Mouse (Mus musculus): ENCODE measurements around the gene Hp. TPM values are rescaled to one million over a fixed set of nuclear protein-coding genes. Genes with fewer than 3 reads are reported as not detected.

Gene Hp
- polyA plus RNA-seq, 1 experiment, result 22.1 TPM

DNA sequence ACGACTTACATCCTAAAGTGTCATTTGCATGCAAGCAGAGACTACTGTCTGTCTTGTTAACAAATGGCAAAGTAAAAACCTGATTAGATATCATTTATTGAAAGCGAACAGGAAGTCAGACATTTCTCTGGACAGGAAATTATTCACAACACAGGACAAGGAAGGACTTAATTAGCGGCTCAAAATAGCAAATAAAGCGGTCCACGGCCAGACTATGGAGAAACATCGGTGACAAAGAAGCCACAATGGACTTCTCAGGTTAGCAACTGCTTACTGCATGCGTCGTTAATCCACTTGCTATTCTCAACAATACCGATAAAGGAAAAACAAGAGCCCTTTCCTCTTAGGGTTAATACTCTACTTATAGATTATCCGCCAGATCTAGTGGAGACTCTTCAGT, 14.2 kb downstream of the Hp start:
- Histone ChIP-seq H3K27ac (ENCODE audit: insufficient read depth, low read length) (peak overlapping the region; percentile 93; the same call in 1 of the 2 replicates), H3K4me1 (ENCODE audit: control insufficient read depth, insufficient read depth, insufficient read length) (no peaks in the 10 kb centered on the region; the same call in 1 of the 2 replicates), H3K4me3 (ENCODE audit: extremely low read depth, insufficient read depth, insufficient read length) (peak overlapping the region; percentile 91), H3K27me3 (ENCODE audit: control insufficient read depth, insufficient read depth, low read length) (no peaks in the 10 kb centered on the region), H3K36me3 (ENCODE audit: control insufficient read depth, insufficient read depth, low read length) (peaks cover 33% of the 10 kb centered on the region)
- TF ChIP-seq CTCF (IDR thresholded peaks at IDR 0.05; ENCODE audit: extremely low read depth, insufficient read depth, insufficient read length, insufficient replicate concordance) (no peak), POLR2A (IDR thresholded peaks at IDR 0.05; ENCODE audit: low read depth, low read length) (no peak)
- WGBS, result 4% methylated on average over 10 of the region's 10 CpGs
- DNase-seq (ENCODE audit: low read depth in 1 of 2, low spot score in 2 of 2), result no peak

DNA sequence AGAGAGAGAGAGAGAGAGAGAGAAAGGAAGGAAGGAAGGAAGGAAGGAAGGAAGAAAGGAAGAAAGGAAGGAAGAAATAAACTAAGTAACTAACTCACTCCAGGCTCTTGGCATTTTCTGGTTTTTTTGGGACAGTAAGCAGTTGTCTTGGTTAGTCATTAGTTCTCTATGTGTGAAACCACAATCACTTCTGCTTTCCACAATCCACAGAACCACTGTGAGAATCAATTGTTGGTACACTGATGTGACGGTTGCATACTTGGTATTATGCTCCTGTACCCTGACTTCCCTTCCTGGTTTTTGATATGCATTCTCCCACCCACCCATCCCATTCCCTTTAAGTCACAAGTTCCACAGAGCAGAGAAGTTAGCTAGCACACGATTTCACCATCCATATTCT, 15.1 kb downstream of the Hp start:
- no peaks in the 10 kb centered on the region; the same call in 1 of the 2 replicates for H3K4me1 ChIP-seq (ENCODE audit: control insufficient read depth, insufficient read depth, insufficient read length)
- peaks cover 35% of the 10 kb centered on the region for H3K36me3 ChIP-seq (ENCODE audit: control insufficient read depth, insufficient read depth, low read length)
- no peak overlapping the region for H3K27ac ChIP-seq (ENCODE audit: insufficient read depth, low read length)
- no peaks in the 10 kb centered on the region for H3K27me3 ChIP-seq (ENCODE audit: control insufficient read depth, insufficient read depth, low read length)
- H3K4me3 ChIP-seq (ENCODE audit: extremely low read depth, insufficient read depth, insufficient read length), result no peak overlapping the region
- 42% methylated on average over 2 of the region's 2 CpGs for WGBS
- DNase-seq (ENCODE audit: low read depth in 1 of 2, low spot score in 2 of 2), result no peak
- TF ChIP-seq CTCF (IDR thresholded peaks at IDR 0.05; ENCODE audit: extremely low read depth, insufficient read depth, insufficient read length, insufficient replicate concordance) (no peak), POLR2A (IDR thresholded peaks at IDR 0.05; ENCODE audit: low read depth, low read length) (no peak)

DNA sequence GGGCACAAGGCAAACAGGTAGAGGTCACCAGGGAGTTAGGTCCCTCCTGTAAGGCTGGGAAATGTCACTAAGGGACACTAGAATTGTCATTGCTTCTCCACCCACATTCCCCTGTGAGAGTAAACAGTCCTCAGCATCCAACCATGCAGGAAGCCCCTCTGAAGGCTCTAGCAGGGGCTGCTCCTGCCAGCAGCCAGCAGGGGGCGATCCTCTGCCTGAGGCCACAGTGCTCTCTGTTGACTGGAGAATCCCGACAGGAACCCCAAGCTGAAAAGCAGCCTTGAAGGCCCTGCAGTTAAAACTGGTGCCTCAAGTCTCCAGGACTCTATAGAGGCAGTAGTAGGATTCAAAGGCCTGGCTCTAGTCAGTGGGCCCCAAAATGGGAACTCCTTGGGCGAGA, 27.3 kb downstream of the Hp start:
- no peak for TF ChIP-seq POLR2A (IDR thresholded peaks at IDR 0.05; ENCODE audit: low read depth, low read length)
- TF ChIP-seq CTCF (IDR thresholded peaks at IDR 0.05; ENCODE audit: extremely low read depth, insufficient read depth, insufficient read length, insufficient replicate concordance), result peak; percentile 54
- no peak overlapping the region for H3K27ac ChIP-seq (ENCODE audit: insufficient read depth, low read length)
- WGBS, result 70% methylated on average over 3 of the region's 3 CpGs
- peaks cover 72% of the 10 kb centered on the region for H3K36me3 ChIP-seq (ENCODE audit: control insufficient read depth, insufficient read depth, low read length)
- H3K4me1 ChIP-seq (ENCODE audit: control insufficient read depth, insufficient read depth, insufficient read length), result no peaks in the 10 kb centered on the region
- DNase-seq (ENCODE audit: low read depth in 1 of 2, low spot score in 2 of 2), result no peak
- H3K27me3 ChIP-seq (ENCODE audit: control insufficient read depth, insufficient read depth, low read length), result no peaks in the 10 kb centered on the region
- H3K4me3 ChIP-seq (ENCODE audit: extremely low read depth, insufficient read depth, insufficient read length), result no peak overlapping the region

DNA sequence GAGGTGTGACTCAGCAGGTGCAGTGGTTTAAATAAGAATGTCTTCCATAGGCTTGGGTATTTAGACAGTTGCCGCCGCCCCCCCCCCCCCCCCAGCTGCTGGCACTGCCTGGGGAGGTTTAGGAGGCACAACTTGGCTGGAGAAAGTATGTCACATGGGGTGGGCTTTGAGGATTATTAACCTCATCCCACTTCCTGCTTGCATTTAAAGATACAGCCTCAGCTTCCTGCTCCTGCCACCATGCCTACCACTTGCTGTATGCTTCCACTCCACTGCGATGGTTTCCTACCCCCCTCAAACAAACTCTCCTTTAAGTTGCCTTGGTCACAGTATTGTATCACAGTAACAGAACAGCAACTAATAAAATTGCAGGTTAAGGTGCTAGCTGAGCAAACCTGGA, 34.9 kb downstream of the Hp start:
- 17% methylated on average over 3 of the region's 3 CpGs for WGBS
- no peak overlapping the region for H3K27ac ChIP-seq (ENCODE audit: insufficient read depth, low read length)
- DNase-seq (ENCODE audit: low read depth in 1 of 2, low spot score in 2 of 2), result no peak
- no peaks in the 10 kb centered on the region for H3K27me3 ChIP-seq (ENCODE audit: control insufficient read depth, insufficient read depth, low read length)
- TF ChIP-seq POLR2A (IDR thresholded peaks at IDR 0.05; ENCODE audit: low read depth, low read length) (no peak), CTCF (IDR thresholded peaks at IDR 0.05; ENCODE audit: extremely low read depth, insufficient read depth, insufficient read length, insufficient replicate concordance) (no peak)
- no peak overlapping the region for H3K4me3 ChIP-seq (ENCODE audit: extremely low read depth, insufficient read depth, insufficient read length)
- peaks cover 14% of the 10 kb centered on the region for H3K36me3 ChIP-seq (ENCODE audit: control insufficient read depth, insufficient read depth, low read length)
- H3K4me1 ChIP-seq (ENCODE audit: control insufficient read depth, insufficient read depth, insufficient read length), result no peaks in the 10 kb centered on the region

DNA sequence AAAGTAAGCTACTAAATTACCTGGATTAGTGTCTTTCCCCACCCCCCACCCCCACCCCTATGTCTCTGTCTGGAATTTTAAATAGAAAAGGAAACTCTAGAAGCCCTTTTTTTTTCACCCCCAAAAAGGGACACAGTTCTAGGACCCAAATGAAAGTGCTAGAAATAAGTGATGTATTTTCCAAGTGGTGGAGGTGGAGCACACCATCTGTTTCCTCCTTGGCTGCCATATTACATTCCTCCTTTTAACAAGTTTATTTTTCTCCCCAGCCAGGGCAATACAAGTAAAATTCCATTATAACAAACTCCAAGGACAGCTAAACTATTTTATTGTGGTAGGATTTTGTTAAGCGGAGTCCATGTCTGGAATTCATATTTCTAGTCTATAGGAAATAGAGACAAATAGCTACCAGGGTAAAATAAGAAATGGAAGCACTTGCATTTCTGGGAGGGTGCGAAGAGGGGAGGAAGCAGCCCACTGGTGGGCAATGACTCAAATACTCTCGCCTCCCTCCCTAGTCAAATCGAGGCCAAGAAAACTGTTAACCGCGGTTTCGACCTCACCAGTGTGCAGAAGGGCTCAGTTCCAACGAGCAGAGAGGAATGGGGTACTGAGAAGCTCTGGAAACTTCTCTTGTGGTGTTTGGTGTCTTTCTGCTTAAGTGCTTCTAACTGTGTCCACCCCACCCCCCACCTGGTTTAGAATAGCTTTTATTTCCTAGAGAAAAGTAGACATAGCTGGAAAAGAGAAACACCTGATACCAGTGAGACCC, 36.0 kb downstream of the Hp start:
- no peak for DNase-seq (ENCODE audit: low read depth in 1 of 2, low spot score in 2 of 2)
- Histone ChIP-seq H3K4me1 (ENCODE audit: control insufficient read depth, insufficient read depth, insufficient read length) (no peaks in the 10 kb centered on the region), H3K36me3 (ENCODE audit: control insufficient read depth, insufficient read depth, low read length) (peaks cover 6% of the 10 kb centered on the region), H3K27ac (ENCODE audit: insufficient read depth, low read length) (no peak overlapping the region), H3K27me3 (ENCODE audit: control insufficient read depth, insufficient read depth, low read length) (no peaks in the 10 kb centered on the region), H3K4me3 (ENCODE audit: extremely low read depth, insufficient read depth, insufficient read length) (no peak overlapping the region)
- TF ChIP-seq CTCF (IDR thresholded peaks at IDR 0.05; ENCODE audit: extremely low read depth, insufficient read depth, insufficient read length, insufficient replicate concordance) (no peak), POLR2A (IDR thresholded peaks at IDR 0.05; ENCODE audit: low read depth, low read length) (no peak)
- 79% methylated on average over 8 of the region's 8 CpGs for WGBS

DNA sequence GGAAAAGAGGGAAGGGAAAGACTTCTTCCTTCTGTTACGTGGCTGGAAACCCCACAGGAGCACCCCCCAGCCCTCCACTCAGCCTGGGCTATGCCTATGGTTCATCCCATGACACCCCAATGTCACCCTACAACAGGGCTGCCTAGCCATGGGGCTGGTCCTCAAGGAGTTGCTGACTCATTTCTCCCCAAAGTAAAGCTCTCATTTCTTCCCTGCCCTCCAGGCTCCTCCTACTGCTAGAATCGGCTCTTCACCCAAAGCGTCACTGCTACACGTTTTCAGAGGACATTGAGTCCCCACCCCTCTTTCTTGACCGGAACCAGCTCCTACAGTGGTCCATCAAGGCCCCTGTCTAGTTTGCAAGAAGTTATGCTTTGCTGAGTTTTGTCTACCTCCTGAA, 36.8 kb downstream of the Hp start:
- Histone ChIP-seq H3K4me3 (ENCODE audit: extremely low read depth, insufficient read depth, insufficient read length) (no peak overlapping the region), H3K36me3 (ENCODE audit: control insufficient read depth, insufficient read depth, low read length) (peaks cover 1% of the 10 kb centered on the region; the same call in 1 of the 2 replicates), H3K27ac (ENCODE audit: insufficient read depth, low read length) (no peak overlapping the region), H3K27me3 (ENCODE audit: control insufficient read depth, insufficient read depth, low read length) (no peaks in the 10 kb centered on the region), H3K4me1 (ENCODE audit: control insufficient read depth, insufficient read depth, insufficient read length) (no peaks in the 10 kb centered on the region)
- no peak for DNase-seq (ENCODE audit: low read depth in 1 of 2, low spot score in 2 of 2)
- TF ChIP-seq POLR2A (IDR thresholded peaks at IDR 0.05; ENCODE audit: low read depth, low read length), result no peak
- 79% methylated on average over 5 of the region's 5 CpGs for WGBS

DNA sequence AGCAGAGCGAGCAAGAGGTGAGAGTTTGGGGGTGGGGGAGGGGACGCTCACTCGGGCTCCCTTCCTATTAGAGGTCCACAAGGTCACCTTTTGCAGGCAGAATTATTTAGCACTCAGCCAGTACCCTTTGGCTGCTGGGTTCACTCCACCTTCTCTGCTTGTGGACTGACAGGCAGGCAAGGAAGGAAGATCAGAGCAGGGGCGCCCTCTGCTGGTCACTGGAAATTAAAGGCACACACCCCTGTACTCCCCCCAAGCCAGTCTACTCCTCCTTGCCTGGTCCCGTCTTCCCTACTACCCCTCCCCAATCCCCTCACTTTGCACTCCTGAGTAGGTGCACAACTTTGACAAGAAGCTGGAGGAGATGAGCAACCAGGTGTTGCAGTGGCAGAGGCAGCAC, 42.3 kb downstream of the Hp start:
- H3K4me1 ChIP-seq (ENCODE audit: control insufficient read depth, insufficient read depth, insufficient read length), result no peaks in the 10 kb centered on the region
- peak; percentile 8 to 53 for DNase-seq (ENCODE audit: low read depth in 1 of 2, low spot score in 2 of 2)
- H3K27me3 ChIP-seq (ENCODE audit: control insufficient read depth, insufficient read depth, low read length), result no peaks in the 10 kb centered on the region
- WGBS, result 20% methylated on average over 5 of the region's 5 CpGs
- no peak overlapping the region for H3K4me3 ChIP-seq (ENCODE audit: extremely low read depth, insufficient read depth, insufficient read length)
- TF ChIP-seq POLR2A (IDR thresholded peaks at IDR 0.05; ENCODE audit: low read depth, low read length) (no peak), CTCF (IDR thresholded peaks at IDR 0.05; ENCODE audit: extremely low read depth, insufficient read depth, insufficient read length, insufficient replicate concordance) (peak; percentile 60; the same call in 1 of the 2 replicates)
- no peak overlapping the region for H3K27ac ChIP-seq (ENCODE audit: insufficient read depth, low read length)
- H3K36me3 ChIP-seq (ENCODE audit: control insufficient read depth, insufficient read depth, low read length), result no peaks in the 10 kb centered on the region
